Mouse (Mus musculus) urinary bladder, postnatal 4 days (tissue): ENCODE data around the gene Ifitm2.
A peak's percentile ranks its signal among the peaks of the same experiment; 100 is the strongest.

Source experiments
- DNase-seq, 2 experiments: peaks; one replicate each; pipeline ENCODE4 v3.0.0; 2021 to 2022; ENCODE audit warnings: low spot score in 2 of 2

Gene Ifitm2

GRCm38 (mm10) chr7:140943356-140943755 lies 12.4 kb downstream of the Ifitm2 start:
- no peak for DNase-seq

DNA sequence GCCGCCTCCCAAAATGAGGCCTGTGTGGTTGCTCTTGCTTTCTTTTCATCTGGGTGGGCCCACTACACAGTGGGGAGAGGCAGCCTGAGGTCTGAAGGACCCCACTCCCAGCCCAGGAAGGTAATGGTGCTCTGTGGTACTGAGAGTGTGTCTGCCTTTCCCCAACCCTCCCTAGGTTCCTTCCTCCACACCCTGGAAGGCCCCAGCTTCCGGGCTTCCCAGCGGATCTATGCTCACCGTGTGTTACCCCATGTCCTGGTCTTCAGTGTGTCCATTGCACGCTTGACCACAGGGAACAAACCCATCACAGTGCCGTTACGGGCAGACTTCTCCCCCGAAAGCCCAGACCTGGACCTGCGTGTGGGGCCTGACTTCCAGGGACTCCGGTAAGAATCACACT lies 13.0 kb downstream of the Ifitm2 start:
- DNase-seq: no peak

DNA sequence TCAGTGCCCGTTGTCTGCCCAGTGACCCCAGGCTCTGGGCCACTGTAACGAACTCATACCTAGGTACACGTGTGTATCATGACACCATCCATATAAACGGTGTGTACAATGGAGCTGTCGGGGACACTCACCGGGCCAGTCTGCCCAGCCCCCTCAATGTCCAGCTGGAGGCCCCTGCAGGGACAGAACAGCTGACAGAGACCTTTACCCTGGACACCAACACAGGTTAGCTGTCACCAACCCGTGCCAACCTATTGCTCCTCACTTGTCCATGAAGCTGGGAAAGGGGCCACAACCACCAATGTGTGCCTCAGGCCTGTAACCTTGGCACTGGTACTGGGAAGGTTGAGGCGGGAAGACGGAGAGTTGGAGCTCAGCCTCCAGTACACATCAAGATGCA lies 13.4 kb downstream of the Ifitm2 start:
- no peak for DNase-seq

- peak; percentile 85 to 89 for DNase-seq
Measured at GRCm38 (mm10) chr7:140941222-140942051, 14.3 kb downstream of the Ifitm2 start, which contains the start of gene Pgghg. Pgghg (plus strand) TSS chr7:140941391.

- DNase-seq: peak in 1 of 2 experiments; percentile 60
Measured at GRCm38 (mm10) chr7:140939669-140940171, 16.1 kb downstream of the Ifitm2 start.

DNA sequence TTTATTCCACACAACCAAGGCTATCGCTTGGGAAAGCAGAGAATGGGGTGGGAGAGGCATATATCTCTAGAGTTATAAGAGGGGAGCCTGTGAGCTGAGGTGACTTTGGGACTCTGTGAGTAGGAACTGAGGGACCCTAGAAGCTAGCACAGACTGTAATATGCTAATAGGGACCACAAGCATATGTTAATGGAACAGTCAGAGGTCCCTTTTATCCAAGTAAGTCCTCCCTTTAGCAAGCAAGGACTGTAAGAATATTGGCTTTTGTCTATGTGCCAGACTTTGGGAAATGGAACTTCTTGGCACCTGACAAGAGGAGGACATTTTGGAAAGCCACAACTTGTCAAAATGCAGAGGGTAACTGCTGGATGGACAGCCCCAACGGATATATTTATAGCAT lies 16.9 kb downstream of the Ifitm2 start:
- no peak for DNase-seq

- DNase-seq: no peak
Measured at GRCm38 (mm10) chr7:140938436-140938835, 17.4 kb downstream of the Ifitm2 start.

- DNase-seq: no peak
Measured at GRCm38 (mm10) chr7:140927181-140927580, 28.6 kb downstream of the Ifitm2 start.

- no peak for DNase-seq
Measured at GRCm38 (mm10) chr7:140923070-140923775, 32.6 kb downstream of the Ifitm2 start.

DNA sequence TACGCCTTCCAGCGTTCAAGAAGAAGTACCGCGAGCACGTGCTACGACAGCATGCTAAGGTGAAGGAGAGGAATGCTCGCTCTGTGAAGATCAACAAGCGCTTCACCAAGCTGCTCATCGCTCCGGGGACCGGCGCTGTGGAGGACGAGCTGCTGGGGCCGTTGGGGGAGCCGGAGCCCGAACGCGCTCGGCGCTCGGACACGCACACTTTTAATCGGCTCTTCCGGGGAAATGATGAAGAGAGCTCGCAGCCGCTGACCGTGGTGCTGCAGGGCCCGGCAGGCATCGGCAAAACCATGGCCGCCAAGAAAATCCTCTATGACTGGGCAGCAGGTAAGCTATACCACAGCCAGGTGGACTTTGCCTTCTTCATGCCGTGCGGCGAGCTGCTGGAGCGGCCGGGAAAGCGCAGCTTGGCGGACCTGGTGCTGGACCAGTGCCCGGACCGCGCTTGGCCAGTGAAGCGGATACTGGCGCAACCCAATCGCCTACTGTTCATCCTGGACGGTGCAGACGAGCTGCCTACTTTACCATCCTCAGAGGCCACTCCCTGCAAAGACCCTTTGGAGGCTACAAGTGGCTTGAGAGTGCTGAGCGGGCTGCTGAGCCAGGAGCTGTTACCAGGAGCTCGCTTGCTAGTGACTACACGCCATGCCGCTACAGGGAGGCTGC lies 33.3 kb downstream of the Ifitm2 start:
- DNase-seq: no peak

DNA sequence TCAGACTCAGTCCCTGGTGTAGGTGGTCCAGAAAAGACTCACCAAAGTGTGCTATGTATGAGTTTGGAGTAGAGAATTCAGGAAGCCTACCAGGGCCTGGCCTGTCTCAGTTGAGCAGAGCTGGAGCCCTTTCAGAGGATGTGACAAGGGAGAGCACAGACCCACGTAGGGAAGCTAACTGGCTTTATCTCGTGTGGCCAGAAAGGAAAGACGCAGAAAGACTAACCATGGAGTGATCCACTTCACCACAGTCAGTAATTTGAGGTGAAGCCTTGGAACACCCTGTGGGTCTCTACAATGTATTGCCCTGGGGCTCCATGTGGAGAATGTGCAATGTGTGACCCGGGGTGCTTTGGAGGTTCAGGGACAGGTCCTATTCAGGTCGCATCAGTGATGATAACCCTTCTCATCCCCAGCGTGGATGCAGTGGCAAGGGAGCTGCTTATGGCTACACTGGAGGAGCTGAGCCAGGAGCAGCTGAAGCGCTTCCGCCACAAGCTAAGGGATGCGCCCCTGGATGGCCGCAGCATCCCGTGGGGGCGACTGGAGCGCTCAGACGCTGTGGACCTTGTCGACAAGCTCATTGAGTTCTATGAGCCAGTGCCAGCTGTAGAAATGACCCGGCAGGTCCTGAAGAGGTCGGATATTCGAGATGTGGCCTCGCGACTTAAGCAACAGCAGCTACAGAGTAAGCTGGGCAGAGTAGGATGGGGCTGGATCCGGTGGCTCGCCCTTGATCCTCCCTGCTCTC lies 34.4 kb downstream of the Ifitm2 start:
- DNase-seq: no peak

GRCm38 (mm10) chr7:140920418-140921029 lies 35.3 kb downstream of the Ifitm2 start, which contains the start of gene Nlrp6:
Nlrp6 (plus strand) TSS chr7:140920902.
- DNase-seq: no peak

DNA sequence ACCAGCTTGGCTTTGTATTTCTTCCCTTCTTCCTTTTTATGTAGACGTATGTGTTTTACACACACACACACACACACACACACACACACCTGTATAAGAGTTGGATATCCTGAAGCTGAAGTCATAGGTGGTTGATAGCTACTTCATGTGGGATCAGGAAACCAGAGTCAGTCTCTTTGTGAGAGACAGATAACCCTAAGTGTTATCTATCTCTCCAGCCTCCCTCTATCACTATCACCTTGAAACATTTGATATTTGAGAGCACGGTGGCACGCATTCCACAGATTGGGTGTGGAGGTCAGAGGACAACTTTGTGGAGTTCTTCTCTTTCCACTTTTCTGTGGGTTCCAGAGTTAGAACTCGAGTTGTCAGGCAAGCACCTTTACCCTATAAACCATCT lies 35.9 kb downstream of the Ifitm2 start:
- no peak for DNase-seq

DNA sequence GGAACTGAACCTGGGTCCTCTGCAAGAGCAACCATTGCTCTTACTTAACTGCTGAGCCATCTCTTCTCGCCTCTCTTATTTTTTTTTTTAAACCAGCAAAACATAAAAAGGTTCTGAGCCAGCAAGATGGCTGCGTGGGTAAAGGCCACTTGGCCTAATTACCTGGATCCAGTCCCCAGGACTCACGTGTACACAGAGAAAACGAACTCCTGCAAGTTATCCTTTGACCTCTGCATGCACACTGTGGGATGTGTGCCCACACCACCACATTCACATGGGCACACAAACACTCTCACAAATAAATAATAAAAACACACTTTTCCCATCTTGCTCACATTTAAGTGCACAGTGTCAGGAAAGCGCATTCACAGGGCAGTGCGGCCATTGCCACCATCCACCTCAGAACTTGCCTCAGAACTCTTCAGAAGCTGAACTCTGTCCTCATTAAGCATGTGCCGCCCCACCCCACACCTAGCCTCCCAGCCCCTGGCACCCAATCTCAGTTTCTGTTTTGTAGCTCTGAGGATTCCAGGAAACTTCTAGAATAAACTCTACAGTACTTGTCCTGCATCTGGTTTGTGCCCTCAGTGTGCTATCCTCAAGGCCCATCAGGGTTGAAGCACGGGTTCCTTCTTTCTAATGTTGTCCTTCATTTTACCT lies 41.6 kb downstream of the Ifitm2 start:
- DNase-seq: no peak

- DNase-seq: no peak
Measured at GRCm38 (mm10) chr7:140912846-140913482, 42.8 kb downstream of the Ifitm2 start.

DNA sequence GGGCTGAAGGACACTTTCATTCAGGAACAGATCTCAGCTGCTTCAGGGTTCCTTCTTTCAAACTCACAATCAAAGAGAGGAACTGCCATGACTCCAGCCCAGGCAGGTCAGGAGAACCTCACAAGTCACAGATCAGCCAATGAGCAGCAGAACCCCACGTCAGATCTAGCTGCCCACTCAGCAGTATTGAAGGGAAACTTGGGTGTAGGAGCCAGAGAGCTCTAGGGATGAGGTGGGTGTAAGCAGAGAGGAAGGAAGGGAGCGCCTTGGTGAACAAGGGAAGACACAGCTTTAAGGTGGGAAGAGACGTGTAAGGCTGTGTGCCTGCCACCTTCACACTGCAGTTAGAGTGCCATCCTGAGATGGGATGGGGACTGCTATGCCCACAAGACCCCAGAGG lies 43.5 kb downstream of the Ifitm2 start:
- DNase-seq: no peak

- DNase-seq: peak; percentile 64 to 83
Measured at GRCm38 (mm10) chr7:140908634-140909107, 47.1 kb downstream of the Ifitm2 start.

DNA sequence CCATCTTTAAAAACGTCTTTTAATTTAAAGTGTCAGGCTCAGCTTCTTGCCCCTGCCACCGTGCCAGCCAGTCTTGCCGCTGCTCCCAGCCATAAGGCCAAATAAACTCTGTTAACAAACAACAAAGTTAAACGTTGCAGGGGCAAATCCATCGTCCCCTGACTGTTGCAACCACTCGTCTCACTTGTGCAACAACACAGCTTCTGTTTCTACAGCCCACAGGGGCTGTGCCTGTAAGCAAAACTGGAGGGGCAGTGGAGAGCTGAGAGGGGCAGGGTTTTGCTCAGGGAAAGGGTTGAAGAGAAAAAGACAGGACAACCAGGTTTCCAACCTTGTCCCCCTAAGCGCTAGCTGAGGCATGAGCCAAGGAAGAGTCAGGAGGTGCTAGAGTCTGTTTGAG lies 47.6 kb downstream of the Ifitm2 start:
- DNase-seq: no peak

DNA sequence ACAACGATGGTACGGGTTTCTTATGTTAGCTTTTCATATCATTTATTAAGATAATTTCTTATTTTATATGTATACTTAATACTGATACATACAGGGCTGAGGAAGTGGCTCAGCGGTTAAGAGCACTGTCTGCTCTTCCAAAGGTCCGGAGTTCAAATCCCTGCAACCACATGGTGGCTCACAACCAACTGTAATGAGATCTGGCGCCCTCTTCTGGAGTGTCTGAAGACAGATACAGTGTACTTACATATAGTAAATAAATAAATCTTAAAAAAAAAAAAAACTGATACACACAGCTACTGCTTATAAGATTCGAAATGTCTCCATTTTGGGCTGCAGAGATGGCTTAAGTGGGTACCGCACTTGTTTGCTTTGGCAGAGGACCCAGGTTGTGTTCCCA lies 48.1 kb downstream of the Ifitm2 start:
- no peak for DNase-seq

GRCm38 (mm10) chr7:140907131-140907530 lies 48.7 kb downstream of the Ifitm2 start:
- no peak for DNase-seq
